Mouse (Mus musculus): ENCODE results near the gene Vmn1r13. TPM values are rescaled to one million over a fixed set of nuclear protein-coding genes. Genes with fewer than 3 reads are reported as not detected.
"Not testable (repeated sequence)": the region's sequence is repeated elsewhere in the genome, so short reads cannot be mapped to it uniquely, and the experiment has no call there.

Gene Vmn1r13
- not detected in 2 replicates for polyA plus RNA-seq (2012; rRNA removed)

DNA sequence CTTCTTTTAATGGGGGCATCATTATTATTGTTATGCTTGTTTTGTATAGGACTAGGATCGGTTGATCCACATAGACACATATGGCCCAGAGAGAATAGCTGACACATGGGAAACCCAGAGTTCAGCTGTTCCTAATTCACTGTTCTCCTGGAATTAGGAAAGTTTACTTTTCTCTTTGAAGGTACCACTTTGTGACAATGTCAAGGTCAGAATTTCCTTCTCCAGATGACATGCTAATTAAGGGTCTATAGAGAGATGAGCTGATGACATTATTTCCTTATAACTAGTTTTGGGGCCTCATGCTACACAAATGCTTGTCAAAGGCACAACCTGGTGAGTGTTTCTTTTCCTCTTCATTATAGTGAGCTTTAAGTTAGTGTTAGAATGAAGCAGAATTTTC lies at the start of gene Vmn1r13:
TSS of gene Vmn1r13 (plus strand) at position 301 of the 400 bp plus-strand sequence.
- DNase-seq (ENCODE audit: low read depth, low spot score) = not testable (repeated sequence)
- 97% methylated on average over 1 of the region's 1 CpGs for WGBS

DNA sequence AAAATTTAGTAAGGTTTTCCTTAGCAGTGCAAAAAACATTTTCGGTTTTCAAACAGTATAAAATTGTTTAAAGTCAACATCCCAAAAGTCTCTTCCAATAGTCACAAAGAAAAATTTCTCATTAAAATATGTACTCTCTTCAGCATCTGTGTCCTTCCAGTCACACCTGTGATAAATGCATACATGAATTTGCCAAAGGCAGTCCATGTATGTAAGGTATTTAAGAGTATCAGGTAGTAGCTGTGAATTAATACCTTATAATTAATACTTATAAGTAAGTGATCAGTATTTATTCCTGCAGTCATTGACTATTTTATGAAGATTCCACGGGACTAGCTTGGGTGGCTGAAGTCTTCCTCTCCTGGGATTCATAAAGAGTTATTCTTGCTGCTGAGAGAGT lies 46.5 kb upstream of the Vmn1r13 start, which contains the start of gene Vmn1r12:
TSS of gene Vmn1r12 (plus strand) at position 301 of the 400 bp plus-strand sequence.
- 67% methylated on average over 2 of the region's 2 CpGs for WGBS
- no peak for DNase-seq (ENCODE audit: low read depth, low spot score)

DNA sequence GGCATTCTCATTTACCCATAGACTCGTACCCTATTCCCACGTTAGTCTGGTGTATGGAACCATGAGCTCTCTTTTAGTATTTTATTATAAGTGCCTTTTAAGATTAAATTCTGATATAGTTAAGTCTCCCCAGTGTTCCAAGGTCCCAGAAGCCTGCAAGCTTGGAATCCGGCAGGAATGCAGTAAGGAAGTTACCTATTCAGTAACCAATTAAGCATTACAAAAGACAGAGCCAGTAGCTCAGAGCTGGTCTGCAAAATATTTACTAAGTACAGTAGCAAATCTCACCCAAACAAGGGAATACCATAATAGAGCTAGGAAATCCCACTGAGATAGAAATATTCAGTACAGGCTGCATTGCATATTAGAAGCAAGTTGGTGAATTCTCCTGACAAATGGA lies 13.1 kb upstream of the Vmn1r13 start:
- DNase-seq (ENCODE audit: low read depth, low spot score) = not testable (repeated sequence)
- 42% methylated on average over 3 of the region's 3 CpGs for WGBS

DNA sequence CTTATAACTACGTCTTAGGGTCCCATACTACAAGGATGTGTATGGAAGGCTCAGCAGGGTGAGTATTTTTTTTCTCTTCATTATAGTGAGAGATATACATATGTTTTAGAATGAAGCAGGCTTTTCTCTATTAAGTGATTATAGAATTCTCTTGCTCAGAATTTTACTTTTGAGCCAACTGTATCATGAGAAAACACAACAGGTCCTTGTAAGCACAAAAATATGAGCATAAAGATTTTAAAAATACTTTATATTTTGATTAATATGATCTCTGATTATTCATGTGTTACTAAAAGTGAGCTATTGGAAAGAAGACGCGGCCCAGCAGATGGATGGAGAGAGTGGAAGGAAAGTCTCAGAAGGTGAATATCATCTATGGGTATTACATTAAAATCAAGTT lies 28.3 kb downstream of the Vmn1r13 start, which contains the start of gene Vmn1r14:
TSS of gene Vmn1r14 (plus strand) at position 301 of the 400 bp plus-strand sequence.
- 92% methylated on average over 3 of the region's 3 CpGs for WGBS
- DNase-seq (ENCODE audit: low read depth, low spot score) = no peak

DNA sequence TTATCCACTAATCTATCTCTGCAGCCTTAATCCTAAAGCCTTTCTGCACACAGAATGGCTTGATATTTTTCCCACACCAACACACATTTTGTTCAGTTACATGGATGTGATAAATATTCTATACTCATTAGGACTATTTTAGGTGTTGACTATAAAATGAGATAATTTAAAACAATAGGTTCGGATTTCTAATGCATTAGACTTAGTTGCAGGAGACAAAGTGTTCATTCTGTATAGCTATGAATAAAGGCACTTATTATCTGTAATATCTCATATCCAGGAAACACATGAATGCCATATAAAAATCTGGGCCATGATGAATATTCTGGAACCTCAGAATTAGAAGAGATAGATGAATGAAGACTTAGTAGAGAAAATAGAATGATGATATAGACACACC lies 54.6 kb downstream of the Vmn1r13 start, which contains the start of gene Vmn1r15:
TSS of gene Vmn1r15 (plus strand) at position 301 of the 400 bp plus-strand sequence.
- no peak for DNase-seq (ENCODE audit: low read depth, low spot score)
- 60% methylated on average over 1 of the region's 1 CpGs for WGBS

DNA sequence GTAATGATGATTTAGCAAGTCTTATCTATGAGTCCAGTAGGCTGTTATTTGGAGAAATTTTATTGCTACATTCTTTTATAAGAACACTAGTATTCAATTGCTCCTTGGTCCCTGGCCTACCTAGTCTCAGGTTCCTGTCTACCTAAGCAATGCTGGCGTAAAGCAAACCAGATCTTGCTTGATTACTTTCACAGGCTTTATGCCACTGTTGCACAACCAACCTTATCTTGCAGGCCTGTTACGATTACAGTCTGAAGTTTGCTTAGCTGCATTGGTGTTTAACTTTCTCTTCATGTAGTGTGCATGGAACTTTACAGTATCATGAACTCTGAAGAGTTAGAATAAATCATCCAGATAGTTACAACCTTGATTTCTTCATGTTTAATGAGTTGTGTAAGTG lies 57.9 kb downstream of the Vmn1r13 start:
- DNase-seq (ENCODE audit: low read depth, low spot score) = no peak
- WGBS = 40% methylated on average over 2 of the region's 2 CpGs

Other genes with a start within 250 kb of the Vmn1r13 start
- not detected in 2 replicates for gene Vmn1r5, start 233.0 kb upstream of the Vmn1r13 start, polyA plus RNA-seq (2012; rRNA removed)
- gene Vmn1r6, start 206.0 kb upstream of the Vmn1r13 start, polyA plus RNA-seq (2012; rRNA removed) = not detected in 2 replicates
- gene Vmn1r7, start 178.0 kb upstream of the Vmn1r13 start, polyA plus RNA-seq (2012; rRNA removed) = not detected in 2 replicates
- gene Vmn1r8, start 171.0 kb upstream of the Vmn1r13 start, polyA plus RNA-seq (2012; rRNA removed) = not detected in 2 replicates
- not detected in 2 replicates for gene Vmn1r9, start 136.5 kb upstream of the Vmn1r13 start, polyA plus RNA-seq (2012; rRNA removed)
- gene Vmn1r10, start 93.8 kb upstream of the Vmn1r13 start, polyA plus RNA-seq (2012; rRNA removed) = not detected in 2 replicates
- not detected in 2 replicates for gene Vmn1r11, start 69.8 kb upstream of the Vmn1r13 start, polyA plus RNA-seq (2012; rRNA removed)
- gene Vmn1r12, start 46.4 kb upstream of the Vmn1r13 start, polyA plus RNA-seq (2012; rRNA removed) = not detected in 2 replicates
- gene Vmn1r14, start 28.4 kb downstream of the Vmn1r13 start, polyA plus RNA-seq (2012; rRNA removed) = not detected in 2 replicates
- not detected in 2 replicates for gene Vmn1r15, start 54.7 kb downstream of the Vmn1r13 start, polyA plus RNA-seq (2012; rRNA removed)
- gene Vmn1r16, start 126.2 kb downstream of the Vmn1r13 start, polyA plus RNA-seq (2012; rRNA removed) = not detected in 2 replicates
- not detected in 2 replicates for gene Vmn1r17, start 160.4 kb downstream of the Vmn1r13 start, polyA plus RNA-seq (2012; rRNA removed)
- gene Vmn1r18, start 192.5 kb downstream of the Vmn1r13 start, polyA plus RNA-seq (2012; rRNA removed) = not detected in 2 replicates
- not detected in 2 replicates for gene Vmn1r19, start 200.5 kb downstream of the Vmn1r13 start, polyA plus RNA-seq (2012; rRNA removed)
- gene Vmn1r20, start 225.6 kb downstream of the Vmn1r13 start, polyA plus RNA-seq (2012; rRNA removed) = not detected in 2 replicates

Measured in large intestine, adult 2 months (tissue).